Mouse (Mus musculus) neural tube, embryonic 11.5 days (tissue): Measurements from ENCODE around the gene Lrrc74b. TPM values are rescaled to one million over a fixed set of nuclear protein-coding genes. Genes with fewer than 3 reads are reported as not detected.
A peak's percentile ranks its signal among the peaks of the same experiment; 100 is the strongest.

Experiments
- ATAC-seq: fragments of 200-750 bp; cut with Nextera tagmentation; 2 replicates; pipeline ENCODE4 v1.8.0; 2017; ENCODE audit warnings: moderate number of reproducible peaks, mild to moderate bottlenecking, moderate TSS enrichment, moderate library complexity; ENCODE audit not compliant: insufficient read depth, low FRiP score, low TSS enrichment
- DNase-seq: peaks from one replicate; pipeline ENCODE4 v3.0.0-alpha.2; 2015; ENCODE audit warnings: low spot score
- H3K27ac ChIP-seq: fragments of 300-500 bp; sonication (generic); 2 replicates; pipeline ENCODE4 v1.5.1; 2014; ENCODE audit warnings: low read depth, mild to moderate bottlenecking, low read length
- H3K27me3 ChIP-seq: fragments of 300-500 bp; sonication (generic); 2 replicates; pipeline ENCODE4 v1.6.1; 2014; ENCODE audit warnings: mild to moderate bottlenecking, low read length, mixed read lengths; ENCODE audit not compliant: control insufficient read depth, insufficient read depth
- H3K36me3 ChIP-seq: fragments of 300-500 bp; sonication (generic); 2 replicates; pipeline ENCODE4 v1.6.1; 2014; ENCODE audit warnings: mild to moderate bottlenecking, low read length, moderate library complexity, mixed read lengths; ENCODE audit not compliant: control insufficient read depth, insufficient read depth
- H3K4me1 ChIP-seq: fragments of 300-500 bp; sonication (generic); 2 replicates; pipeline ENCODE4 v1.6.1; 2014; ENCODE audit warnings: low read length, mixed read lengths; ENCODE audit not compliant: control insufficient read depth, insufficient read depth
- H3K4me2 ChIP-seq: fragments of 300-500 bp; sonication (generic); 2 replicates; pipeline ENCODE4 v1.6.1; 2014; ENCODE audit warnings: low read depth, mild to moderate bottlenecking, moderate library complexity
- H3K4me3 ChIP-seq: fragments of 300-500 bp; sonication (generic); 2 replicates; pipeline ENCODE4 v1.5.1; 2014; ENCODE audit warnings: low read depth, low read length
- H3K9ac ChIP-seq: fragments of 300-500 bp; sonication (generic); 2 replicates; pipeline ENCODE4 v1.6.1; 2014; ENCODE audit warnings: mild to moderate bottlenecking, low read length
- H3K9me3 ChIP-seq: fragments of 300-500 bp; sonication (generic); 2 replicates; pipeline ENCODE4 v1.6.1; 2016; ENCODE audit warnings: low read length; ENCODE audit not compliant: control insufficient read depth
- WGBS: fragments of 180-500 bp; shearing (Covaris S2); extraction: QIAGEN DNeasy Blood & Tissue Kit; methylation state at CpG from one replicate; pipeline ENCODE4 v1.1.7; 2014; 5-methylcytosine and 5-hydroxymethylcytosine counted together
- polyA plus RNA-seq: library from polyadenylated mRNA; unstranded; fragments of >200 nt; fragmentation: Nextera tagmentation; extraction: Ambion mirVana; gene quantifications from 2 replicates; pipeline ENCODE4 v1.2.1, GENCODE M21; 2014

The Lrrc74b gene
- polyA plus RNA-seq, 1 experiment from 2014 or later = 0.20 TPM

DNA sequence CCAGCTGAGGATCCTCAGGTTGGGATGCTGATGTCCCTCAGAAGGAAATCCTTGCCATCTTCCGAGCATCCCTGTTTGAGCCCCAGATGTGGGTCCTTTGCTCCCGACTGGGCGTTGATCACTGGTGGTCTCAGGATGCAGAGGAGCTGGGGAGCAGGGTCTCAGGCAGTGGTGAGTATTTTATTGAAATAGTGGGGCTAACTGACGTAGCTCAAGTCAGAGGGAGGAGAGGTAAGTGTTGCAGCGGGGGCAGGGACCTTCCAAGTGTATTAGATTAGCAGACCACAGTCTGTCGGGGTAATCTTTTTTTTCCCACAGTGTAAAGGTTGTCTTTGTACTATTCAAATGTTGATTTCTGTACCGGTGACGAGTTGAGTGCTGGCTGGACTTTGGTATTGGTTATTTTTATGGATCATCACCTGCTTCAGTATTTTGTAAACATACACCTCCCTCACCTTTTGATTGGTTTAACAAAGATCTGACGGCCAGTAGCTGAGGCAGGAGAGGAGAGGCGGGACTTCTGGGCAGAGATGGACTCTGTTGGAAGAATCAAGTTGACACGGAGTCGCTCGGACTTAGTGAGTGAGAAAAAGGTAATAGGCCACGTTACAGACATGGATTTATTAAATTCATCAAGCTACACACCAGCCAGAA, 28.2 kb downstream of the Lrrc74b start:
- WGBS = 69% methylated on average over 14 of the region's 14 CpGs
- DNase-seq = no peak
- no peaks in the 10 kb centered on the region for H3K27me3 ChIP-seq

GRCm38 (mm10) chr16:17532271-17532670, 28.8 kb downstream of the Lrrc74b start:
- Histone ChIP-seq H3K4me2 (no peak overlapping the region; the same call in 1 of the 2 replicates), H3K36me3 (peaks cover 8% of the 10 kb centered on the region), H3K27ac (no peak overlapping the region), H3K9ac (no peak overlapping the region), H3K4me3 (no peak overlapping the region), H3K27me3 (no peaks in the 10 kb centered on the region), H3K9me3 (no peaks in the 10 kb centered on the region), H3K4me1 (peaks cover 6% of the 10 kb centered on the region; the same call in 1 of the 2 replicates)
- no peak for DNase-seq
- no peak for ATAC-seq
- 53% methylated on average over 4 of the region's 4 CpGs for WGBS

More for the DNA sequence above, 28.2 kb downstream of the Lrrc74b start:
- H3K4me3 ChIP-seq = no peak overlapping the region
- H3K9me3 ChIP-seq = no peaks in the 10 kb centered on the region
- peaks cover 6% of the 10 kb centered on the region; the same call in 1 of the 2 replicates for H3K4me1 ChIP-seq
- H3K4me2 ChIP-seq = no peak overlapping the region
- no peak for ATAC-seq
- H3K27ac ChIP-seq = no peak overlapping the region
- peaks cover 4% of the 10 kb centered on the region for H3K36me3 ChIP-seq
- no peak overlapping the region for H3K9ac ChIP-seq

DNA sequence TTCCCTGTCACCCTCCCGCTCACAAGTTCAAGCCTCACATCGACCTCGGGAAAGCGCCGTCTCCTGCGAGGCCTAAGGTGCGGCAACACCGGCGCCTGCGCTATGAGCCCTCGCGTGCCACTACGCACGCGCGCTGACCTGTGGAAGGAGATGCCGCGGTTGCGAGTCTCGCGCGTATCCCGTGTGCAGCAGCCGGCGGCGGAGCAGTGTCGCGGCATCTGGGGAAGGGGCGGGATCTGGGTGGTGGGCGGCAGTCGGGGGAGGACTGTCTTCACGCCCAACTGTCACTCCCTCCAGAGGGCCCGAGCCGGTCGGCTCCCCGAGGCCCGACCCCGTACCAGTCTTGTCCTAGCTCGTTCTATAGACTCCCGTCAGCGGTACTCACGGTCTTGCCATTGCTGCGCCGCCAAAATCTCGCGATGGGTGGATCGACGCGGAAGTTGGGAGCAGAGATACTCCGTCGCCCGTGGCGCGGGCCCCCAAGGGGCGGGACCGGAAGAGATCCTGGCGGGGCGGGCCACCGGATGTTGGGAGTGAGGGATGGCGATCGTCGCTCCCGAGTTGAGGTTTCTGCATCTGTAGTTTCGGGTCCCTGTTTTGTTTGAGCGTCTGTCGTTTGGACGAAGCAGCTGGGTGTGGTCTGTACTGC, 30.3 kb downstream of the Lrrc74b start, which contains the start of gene Thap7:
TSS of gene Thap7 (minus strand) at position 497 of the 649 bp plus-strand sequence.
- peak within 1 kb of the TSS; percentile 82 for H3K27ac ChIP-seq
- peak within 1 kb of the TSS; percentile 69 for H3K4me3 ChIP-seq
- peaks cover 6% of the 10 kb centered on the region; the same call in 1 of the 2 replicates for H3K4me1 ChIP-seq
- under 1% methylated on average over 67 of the region's 67 CpGs for WGBS
- peak within 1 kb of the TSS; percentile 86 for H3K9ac ChIP-seq
- H3K9me3 ChIP-seq = no peaks in the 10 kb centered on the region
- H3K36me3 ChIP-seq = peaks cover 14% of the 10 kb centered on the region
- H3K27me3 ChIP-seq = no peaks in the 10 kb centered on the region
- ATAC-seq (peak; percentile 95), DNase-seq (peak; percentile 98)
- H3K4me2 ChIP-seq = peak within 1 kb of the TSS; percentile 96

GRCm38 (mm10) chr16:17529981-17530586, 31.0 kb downstream of the Lrrc74b start:
- H3K27ac ChIP-seq = peak overlapping the region; percentile 82
- DNase-seq = no peak

GRCm38 (mm10) chr16:17528276-17528675, 32.8 kb downstream of the Lrrc74b start:
- Histone ChIP-seq H3K36me3 (peaks cover 25% of the 10 kb centered on the region), H3K4me3 (no peak overlapping the region)

More at GRCm38 (mm10) chr16:17529981-17530586, 31.0 kb downstream of the Lrrc74b start:
- Histone ChIP-seq H3K4me3 (peak overlapping the region; percentile 69), H3K4me2 (peak overlapping the region; percentile 96), H3K9me3 (no peaks in the 10 kb centered on the region), H3K4me1 (peaks cover 6% of the 10 kb centered on the region; the same call in 1 of the 2 replicates), H3K9ac (peak overlapping the region; percentile 86), H3K27me3 (no peaks in the 10 kb centered on the region), H3K36me3 (peaks cover 18% of the 10 kb centered on the region)
- ATAC-seq = 0 out of 2 replicates have a peak, but pooled peaks have one; percentile 5
- WGBS = 20% methylated on average over 17 of the region's 17 CpGs

GRCm38 (mm10) chr16:17527606-17528005, 33.4 kb downstream of the Lrrc74b start:
- ATAC-seq = no peak
- no peak overlapping the region for H3K4me3 ChIP-seq
- H3K36me3 ChIP-seq = peaks cover 28% of the 10 kb centered on the region

More at GRCm38 (mm10) chr16:17528276-17528675, 32.8 kb downstream of the Lrrc74b start:
- Histone ChIP-seq H3K9ac (no peak overlapping the region), H3K27ac (no peak overlapping the region), H3K4me2 (no peak overlapping the region), H3K27me3 (no peaks in the 10 kb centered on the region), H3K9me3 (no peaks in the 10 kb centered on the region), H3K4me1 (peaks cover 6% of the 10 kb centered on the region; the same call in 1 of the 2 replicates)
- ATAC-seq (no peak), DNase-seq (no peak)
- WGBS = 87% methylated on average over 13 of the region's 13 CpGs

DNA sequence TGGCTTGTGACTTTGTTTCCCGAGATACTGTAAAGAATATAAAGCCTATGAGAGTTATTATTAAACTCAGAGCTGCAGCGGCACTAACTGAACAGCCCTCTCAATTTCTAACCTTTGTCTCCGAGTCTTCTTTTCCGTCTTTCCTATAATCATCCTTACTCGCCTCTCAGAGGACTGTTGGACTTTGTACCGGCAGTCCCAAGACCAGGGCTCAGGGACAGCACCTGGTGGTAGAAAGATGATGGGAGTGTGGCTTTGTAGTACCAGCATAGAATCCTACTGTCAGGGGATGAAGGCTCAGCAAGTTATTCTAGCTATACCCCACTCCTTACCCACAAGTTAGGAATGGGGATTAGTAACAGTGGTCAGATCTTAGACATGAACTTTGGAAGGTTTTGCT, 34.8 kb downstream of the Lrrc74b start:
- 95% methylated on average over 6 of the region's 6 CpGs for WGBS
- Histone ChIP-seq H3K9me3 (no peaks in the 10 kb centered on the region), H3K36me3 (peaks cover 39% of the 10 kb centered on the region), H3K27ac (no peak overlapping the region), H3K4me2 (no peak overlapping the region), H3K27me3 (no peaks in the 10 kb centered on the region), H3K9ac (no peak overlapping the region), H3K4me3 (no peak overlapping the region), H3K4me1 (no peaks in the 10 kb centered on the region)
- no peak for ATAC-seq
- DNase-seq = no peak

More at GRCm38 (mm10) chr16:17527606-17528005, 33.4 kb downstream of the Lrrc74b start:
- H3K9ac ChIP-seq = no peak overlapping the region
- H3K4me1 ChIP-seq = peaks cover 6% of the 10 kb centered on the region; the same call in 1 of the 2 replicates
- no peak overlapping the region for H3K4me2 ChIP-seq
- no peaks in the 10 kb centered on the region for H3K27me3 ChIP-seq
- no peaks in the 10 kb centered on the region for H3K9me3 ChIP-seq
- H3K27ac ChIP-seq = no peak overlapping the region
- no peak for DNase-seq

DNA sequence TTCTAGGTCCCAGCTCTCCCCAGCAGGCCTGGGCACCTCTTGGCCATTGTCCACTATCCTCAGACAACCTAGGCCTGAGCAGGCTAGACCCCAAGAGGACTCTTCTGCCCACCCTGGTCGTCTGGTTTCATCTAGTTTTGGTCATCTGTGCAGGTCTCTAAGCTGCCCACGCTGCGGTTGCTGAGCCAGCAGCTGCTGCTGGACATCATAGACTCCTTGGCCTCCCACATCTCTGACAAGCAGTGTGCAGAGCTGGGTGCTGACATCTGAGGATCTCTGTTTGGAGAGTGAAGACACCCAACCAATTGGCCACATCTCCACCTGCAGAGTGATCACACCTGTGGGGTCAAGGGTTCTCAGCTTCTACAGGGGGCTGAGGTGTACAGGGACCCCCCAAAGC, 35.5 kb downstream of the Lrrc74b start:
- whole genome bisulfite sequencing = 86% methylated on average over 3 of the region's 3 CpGs
- DNase-seq (no peak), ATAC-seq (no peak)
- H3K4me1 ChIP-seq = no peaks in the 10 kb centered on the region
- no peak overlapping the region for H3K4me3 ChIP-seq
- no peak overlapping the region for H3K9ac ChIP-seq
- H3K27me3 ChIP-seq = no peaks in the 10 kb centered on the region
- H3K27ac ChIP-seq = no peak overlapping the region
- H3K4me2 ChIP-seq = no peak overlapping the region
- no peaks in the 10 kb centered on the region for H3K9me3 ChIP-seq
- peaks cover 42% of the 10 kb centered on the region for H3K36me3 ChIP-seq
